Mouse (Mus musculus) liver, adult 10 weeks (tissue): ENCODE measurements around the gene Prpf40a. TPM values are rescaled to one million over a fixed set of nuclear protein-coding genes. Genes with fewer than 3 reads are reported as not detected.

Source experiments
- polyA plus RNA-seq: library from polyadenylated mRNA; stranded (reverse); fragments of 350-450 nt; fragmentation: Illumina TruSeq; extraction: RNeasy Lipid Tissue Mini Kit (QIAGEN cat#74804); gene quantifications from one replicate; pipeline ENCODE4 v1.2.3, GENCODE M21; 2014; ENCODE audit warnings: low read depth, low replicate concordance

The Prpf40a gene
- polyA plus RNA-seq, result 85.9 TPM

GRCm38 (mm10) chr2:53190684-53191511 is at the start of gene Prpf40a:
Gene Prpf40a (minus strand): TSS chr2:53191284.

GRCm38 (mm10) chr2:53191523-53192220 is 588 bp upstream of the Prpf40a start, which contains the start of gene Arl6ip6:
Gene Arl6ip6 (plus strand): TSS chr2:53191726.

Other genes with a start within 250 kb of the Prpf40a start
- 27.3 TPM for gene Arl6ip6, start 442 bp upstream of the Prpf40a start, polyA plus RNA-seq